Mouse (Mus musculus) right cerebral cortex, postnatal 36 days (tissue): ENCODE measurements around the gene Cadm3.

Experiments
- DNase-seq, 2 experiments: peaks; one replicate each; pipeline ENCODE4 v3.0.0; 2022; ENCODE audit warnings: low spot score in 2 of 2, mixed read lengths in 1 of 2

Gene Cadm3

DNA sequence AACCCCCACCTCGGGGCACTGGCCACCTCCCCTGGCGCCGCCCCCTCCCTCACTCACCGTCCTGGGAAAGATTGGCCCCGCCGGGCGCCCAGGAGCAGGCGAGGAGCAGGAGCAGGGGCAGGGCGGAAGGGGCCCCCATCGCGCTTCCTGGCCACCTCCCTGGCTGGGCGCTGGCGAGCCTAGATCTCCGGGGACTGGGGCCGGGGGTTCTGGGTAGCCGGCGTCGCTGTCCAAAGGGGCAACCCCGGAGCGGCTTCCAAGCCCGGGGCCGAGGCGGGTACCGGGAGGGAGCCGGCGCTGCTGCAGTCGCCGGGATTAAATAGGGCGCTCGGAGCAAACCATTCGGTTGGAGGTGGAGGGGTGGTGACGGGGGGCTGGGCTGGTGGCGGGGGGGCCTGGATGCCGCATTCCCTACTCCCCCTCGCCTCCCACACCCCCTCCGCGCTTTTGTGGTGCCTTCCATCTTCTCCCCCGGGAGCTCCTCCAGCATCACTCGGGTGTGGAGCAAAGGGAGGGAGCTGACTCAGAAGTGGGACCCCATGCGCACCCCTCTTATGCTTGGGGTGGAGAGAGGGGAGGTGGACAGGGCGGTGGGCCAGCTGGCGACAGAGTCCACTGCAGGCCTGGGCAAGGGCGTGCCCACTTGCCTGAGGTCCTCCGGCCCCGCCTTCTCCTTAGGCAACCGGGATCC, at the start of gene Cadm3:
TSS of gene Cadm3 (minus strand) at position 340 of the 691 bp plus-strand sequence.
- DNase-seq = peak; percentile 60 to 69

DNA sequence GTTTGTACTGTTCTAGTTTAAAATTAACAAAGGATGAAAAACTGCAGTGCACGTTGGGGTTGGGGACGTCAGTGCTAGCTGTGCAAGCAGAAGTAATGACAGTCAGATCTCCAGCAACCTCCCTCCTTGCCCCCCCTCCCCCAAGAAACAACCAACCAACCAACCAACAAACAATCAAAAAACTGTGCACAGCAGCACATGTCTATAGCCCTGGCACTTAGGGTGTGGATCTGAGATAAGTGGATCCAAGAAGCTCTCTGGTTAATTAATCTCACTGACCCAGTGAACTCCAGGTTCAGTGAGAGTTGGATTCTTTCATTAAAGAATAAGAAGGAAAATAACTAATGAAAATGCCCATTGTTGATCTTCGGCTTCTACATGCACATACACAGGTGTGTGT, 47.1 kb upstream of the Cadm3 start:
- no peak for DNase-seq

DNA sequence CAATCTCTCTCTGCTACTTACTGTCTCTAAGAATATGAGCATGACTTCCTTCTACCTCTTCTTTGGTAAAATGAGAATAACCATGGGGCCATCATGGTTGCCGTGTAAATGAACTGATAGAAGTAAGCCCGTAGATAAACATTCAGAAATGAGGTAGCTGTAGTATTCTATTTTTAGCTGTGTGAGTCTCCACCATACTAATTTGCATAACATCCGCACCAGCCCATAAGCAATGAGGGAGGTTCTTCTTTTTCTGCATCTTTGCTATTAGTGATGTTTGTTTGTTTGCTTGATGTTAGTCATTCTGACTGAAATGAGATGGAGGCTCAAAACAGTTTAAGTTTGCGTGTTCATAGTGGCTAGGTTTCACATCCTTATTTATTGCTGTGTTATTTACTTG, 44.4 kb upstream of the Cadm3 start:
- DNase-seq = no peak

DNA sequence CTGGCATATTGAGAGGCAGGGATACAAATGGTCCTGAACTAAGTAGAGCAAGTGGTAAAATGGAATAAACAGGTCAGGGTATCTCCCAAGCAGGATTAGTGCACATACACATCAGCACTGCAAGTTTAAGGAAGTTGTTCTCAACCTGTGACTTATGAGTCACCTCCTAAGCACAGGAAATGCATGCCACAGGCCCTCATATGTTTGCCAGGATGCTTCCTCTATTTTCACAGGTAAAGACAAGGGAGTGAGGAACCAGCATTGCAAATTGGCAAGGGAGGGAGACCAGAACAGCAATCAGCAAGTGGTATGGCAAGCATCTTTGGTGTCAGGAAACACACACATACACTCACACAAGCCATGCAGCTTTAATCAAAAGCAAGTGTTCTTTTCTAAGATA, 41.6 kb upstream of the Cadm3 start:
- DNase-seq = no peak

DNA sequence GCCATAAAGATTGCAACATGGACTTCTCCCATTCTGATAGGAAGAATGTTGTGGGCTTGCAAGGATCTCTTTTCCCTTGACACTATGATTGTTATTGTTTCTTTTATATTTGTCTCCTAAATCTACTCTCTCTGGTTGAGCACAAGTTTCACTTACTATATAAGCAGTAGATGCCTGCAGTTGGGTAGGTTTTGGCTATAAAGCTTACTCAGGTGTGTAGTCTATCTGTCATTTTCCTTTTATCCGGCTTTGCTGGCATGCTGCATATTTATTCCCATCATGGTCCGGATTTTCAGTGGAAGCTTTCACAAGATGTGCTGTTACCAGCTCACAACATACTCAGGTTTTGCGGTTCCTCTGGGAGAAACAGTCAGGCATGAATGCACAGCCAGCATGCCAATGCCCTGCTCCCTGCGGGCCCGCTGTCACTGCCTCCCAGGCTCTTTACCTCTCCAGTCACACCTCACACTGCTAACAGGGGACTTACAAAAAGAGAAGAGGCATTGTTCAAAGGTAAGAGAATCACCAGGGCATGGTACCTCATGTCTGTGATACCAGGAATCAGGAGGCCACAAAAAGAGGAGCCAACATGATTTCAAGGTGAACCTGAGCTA, 37.3 kb upstream of the Cadm3 start:
- DNase-seq = no peak

DNA sequence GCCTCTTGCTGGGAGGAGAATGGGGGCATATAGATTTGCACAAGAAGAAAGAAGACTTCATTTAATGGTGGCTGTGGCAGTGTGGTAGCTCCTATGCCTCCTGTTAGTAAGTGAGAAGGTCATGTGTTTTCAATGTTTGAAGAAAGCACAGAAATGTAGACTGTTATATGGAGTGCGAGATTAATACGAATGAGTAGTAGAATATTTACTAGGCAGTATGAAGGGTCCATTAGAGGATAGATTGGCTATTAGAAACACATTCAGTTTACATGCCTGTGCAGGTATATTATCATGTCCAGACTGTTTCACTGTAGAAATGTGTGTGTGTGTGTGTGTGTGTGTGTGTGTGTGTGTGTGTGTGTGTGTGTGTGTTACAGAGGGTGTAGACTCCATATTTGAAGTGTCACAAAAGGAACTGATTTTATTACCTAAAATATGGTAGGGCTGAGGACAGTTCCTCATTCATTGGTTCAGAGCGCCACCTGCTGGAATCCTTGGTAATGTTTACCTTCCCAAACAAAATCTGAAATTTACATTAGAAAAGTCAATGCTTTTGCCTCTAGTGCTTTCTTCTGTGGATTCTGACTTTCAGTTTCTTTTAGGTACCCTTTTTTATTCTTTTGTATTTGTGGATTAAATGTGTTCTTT, 31.0 kb upstream of the Cadm3 start:
- peak; percentile 16 to 32 for DNase-seq

DNA sequence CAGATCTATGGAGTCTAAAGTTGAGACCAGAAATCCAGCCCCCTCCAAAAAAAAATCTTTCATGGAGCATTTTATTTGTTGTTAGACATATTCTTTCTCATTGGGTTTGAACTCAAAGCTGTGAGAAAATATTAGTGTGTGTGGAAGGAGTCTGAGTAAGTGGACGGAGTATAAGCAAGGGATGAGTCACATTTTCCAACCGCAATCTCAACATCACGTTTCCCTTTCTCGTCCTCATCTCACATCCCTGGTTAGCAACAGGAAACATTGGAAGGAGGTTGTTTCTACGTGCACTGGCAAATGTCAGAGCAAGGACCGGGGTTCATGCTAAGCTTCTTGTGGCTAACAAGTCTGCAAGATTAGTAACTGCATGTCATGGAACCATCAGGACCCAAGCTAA, 24.3 kb upstream of the Cadm3 start:
- DNase-seq = no peak

DNA sequence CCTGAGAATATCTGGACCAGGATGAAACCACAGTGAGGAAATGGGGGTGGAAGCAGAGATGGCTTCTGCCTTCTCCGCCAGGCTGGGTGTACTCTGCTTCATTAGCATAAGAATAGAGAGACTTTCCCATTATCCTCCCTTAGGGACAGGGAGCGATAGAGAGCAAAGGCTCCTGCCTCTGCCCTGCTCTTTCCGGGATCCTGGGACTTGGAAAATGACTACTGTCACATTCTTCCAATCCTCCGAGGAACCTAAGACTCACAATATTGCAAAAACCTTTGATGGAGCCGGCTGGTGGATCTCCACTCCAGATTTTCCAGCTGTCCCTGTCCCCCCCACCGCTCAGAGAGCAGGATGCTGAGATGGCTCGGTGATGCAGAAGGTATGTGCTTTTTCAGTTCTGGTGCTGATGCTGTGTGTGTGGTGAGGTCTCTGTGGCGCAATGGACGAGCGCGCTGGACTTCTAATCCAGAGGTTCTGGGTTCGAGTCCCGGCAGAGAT, 22.5 kb upstream of the Cadm3 start:
- peak; percentile 93 to 94 for DNase-seq

DNA sequence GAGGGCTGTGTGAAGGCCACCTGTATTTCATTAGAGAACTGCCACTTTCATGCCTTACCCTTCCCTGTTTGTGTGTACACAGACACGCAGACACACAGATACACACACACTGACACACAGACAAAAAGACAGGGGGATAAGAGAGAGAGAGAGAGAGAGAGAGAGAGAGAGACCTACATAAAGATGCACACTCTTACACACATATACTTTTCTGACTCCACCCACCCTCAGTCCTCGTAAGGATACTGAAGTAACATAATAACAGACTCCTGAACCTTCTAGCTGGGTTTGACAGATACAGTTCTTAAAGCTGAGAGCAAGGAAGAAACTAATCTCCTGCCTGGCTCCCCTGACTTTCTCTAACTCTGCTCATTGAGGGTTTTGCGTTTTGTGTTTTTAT, 21.9 kb upstream of the Cadm3 start:
- DNase-seq = no peak

DNA sequence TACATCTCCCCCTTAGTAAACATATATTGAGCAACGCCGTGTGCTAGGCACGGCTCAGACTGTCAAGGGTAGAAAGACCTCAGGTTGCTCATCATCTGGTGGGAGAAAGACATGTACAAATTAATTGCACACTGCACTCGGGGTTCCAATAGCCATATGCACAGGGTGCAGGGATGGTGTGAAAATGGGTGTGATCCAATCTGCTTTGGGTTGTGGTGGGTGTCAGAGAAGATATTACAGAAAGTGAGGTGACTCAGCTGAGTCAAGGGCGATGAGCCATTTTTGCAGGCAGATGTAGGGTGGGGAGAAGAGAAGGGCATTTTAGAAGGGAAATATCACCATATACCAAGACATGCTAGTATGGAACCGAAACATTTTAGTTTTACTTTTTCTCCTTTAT, 13.9 kb upstream of the Cadm3 start:
- DNase-seq = no peak

DNA sequence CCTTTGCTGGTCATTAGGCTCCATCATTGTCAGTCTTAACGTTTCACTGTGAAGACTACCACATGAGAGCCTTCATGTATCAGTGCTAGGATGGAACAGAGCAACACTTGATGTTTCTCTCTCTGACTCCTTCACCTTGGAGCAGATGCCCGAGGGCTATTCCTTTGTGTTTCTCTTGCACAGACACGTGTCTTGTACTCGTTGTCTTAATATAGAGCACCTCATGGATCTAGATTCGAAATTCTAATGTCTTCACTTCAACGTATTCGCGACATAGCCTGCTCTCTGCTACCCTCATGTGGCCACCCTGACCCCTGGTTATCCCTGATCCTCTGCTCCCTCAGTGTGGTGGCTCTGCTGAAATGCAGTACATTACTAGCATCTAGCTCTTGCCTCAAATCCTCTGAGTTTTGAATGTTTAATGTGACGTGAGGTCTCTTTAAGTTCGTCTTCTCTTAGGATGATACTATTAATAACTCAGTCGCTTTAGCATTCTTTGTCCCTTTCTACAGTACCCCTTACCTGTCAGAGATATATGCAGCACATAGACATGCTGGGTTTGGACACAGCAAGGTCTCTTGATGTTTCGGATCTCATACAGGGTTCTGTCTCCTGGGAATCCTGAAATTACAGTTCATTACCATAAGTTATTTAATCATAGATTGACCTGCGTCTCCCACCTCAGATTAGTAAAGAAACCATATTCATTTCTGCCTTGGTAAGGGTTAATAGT, 10.1 kb upstream of the Cadm3 start:
- peak; percentile 63 to 66 for DNase-seq

DNA sequence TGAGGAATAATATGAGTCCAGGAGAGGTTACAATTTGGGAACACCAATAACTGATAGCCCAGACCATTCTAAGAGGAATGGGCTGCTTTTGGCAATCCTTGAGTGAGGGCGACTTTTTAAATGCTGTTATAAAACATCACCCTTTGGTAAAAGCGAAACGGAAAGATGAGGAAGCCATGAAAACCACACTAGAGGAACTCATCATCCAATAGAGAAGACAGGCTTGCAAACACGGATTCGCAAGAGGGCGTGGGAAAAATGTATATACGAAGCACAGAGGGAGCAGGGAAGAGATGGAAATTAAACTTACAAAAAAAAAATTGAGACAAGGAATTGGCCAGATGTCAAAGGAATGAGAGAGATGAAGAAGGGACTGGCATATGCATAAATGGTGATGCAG, 6.5 kb upstream of the Cadm3 start:
- DNase-seq = no peak

DNA sequence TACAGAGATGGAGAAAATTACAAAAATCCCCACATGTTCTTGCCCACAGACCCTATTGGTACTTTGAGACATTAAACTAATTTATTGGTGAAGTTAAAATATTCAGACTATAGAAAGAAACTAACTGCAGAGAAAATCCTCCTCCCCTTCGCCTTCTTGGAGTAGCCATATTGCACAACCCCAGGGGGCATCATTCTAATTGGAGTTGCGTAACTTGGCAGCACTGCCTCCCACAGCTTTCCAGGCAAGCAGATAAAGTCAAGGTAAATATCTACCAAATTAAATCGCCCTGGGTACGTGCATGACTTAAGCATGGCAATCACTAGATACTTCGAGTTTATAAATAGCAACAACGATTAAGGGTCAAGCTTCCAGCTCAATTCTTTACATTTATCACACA, 4.1 kb upstream of the Cadm3 start:
- no peak for DNase-seq

DNA sequence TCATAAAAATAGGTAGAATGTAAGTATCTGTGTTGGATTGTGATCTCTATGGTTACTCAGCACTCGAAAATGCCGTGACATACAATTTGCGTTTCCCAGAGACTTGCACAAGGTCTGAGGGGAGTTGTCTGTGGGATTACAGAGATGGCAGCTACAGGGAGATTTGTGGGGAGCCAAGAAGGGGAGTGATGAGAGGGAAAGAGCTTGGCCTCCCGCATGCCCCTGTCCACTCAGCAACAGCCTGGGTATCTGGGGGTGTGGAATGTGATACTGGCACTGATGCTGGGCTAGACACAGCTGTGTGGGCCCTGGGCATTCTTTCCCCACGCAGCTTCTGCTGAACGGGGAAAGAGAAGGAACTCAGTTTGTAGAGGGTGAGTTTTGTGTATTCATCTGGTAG, 3.0 kb upstream of the Cadm3 start:
- DNase-seq = no peak

DNA sequence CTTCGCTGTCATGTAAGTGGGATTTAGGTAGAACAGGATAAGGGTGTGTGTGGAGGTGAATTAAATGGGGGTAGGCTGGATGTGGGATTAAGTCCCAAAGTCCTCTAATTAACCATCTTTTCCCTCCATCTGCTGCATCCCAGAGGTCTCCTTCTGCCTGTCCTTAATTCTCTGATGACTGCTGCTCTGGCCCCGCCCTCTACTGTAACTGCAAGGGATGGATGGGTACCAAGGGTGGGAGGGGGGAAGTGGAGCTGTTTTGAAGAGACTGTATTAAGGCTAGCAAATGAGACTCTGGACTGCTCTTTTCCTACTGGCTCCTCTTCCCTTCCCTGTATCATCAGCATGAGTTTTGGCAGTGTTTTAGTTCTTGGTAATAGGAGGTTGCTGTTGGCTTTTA, 2.1 kb upstream of the Cadm3 start:
- no peak for DNase-seq

DNA sequence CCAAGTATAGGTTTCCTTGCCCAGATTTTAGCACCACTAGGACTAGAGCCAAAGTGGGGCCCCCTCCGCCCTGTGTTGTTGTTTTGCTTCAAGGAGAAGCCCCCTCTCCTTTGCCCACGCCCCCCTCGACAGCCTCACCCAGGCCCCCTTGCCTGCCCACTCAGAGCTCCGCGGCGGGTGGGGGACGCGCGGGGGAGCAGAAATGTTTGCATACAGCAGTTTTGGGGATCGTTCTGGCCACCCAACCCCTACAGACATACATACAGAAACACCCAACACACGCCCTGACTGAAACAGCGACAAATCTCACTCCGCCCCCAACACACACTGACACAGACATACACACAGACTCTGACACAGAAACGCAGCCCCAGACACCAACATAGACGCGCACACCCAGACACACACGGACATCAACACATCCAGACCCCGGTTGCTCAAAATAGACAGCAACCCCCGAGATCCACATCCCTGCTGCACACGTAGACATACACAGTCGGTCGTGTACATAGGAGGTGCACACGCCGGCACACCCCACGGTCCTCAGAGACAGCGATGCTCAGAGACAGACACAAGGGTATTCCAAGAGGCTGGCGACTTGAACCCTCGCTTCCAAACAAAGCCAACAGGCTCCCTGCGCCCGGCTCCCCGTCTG, 667 bp downstream of the Cadm3 start:
- peak; percentile 67 to 71 for DNase-seq

DNA sequence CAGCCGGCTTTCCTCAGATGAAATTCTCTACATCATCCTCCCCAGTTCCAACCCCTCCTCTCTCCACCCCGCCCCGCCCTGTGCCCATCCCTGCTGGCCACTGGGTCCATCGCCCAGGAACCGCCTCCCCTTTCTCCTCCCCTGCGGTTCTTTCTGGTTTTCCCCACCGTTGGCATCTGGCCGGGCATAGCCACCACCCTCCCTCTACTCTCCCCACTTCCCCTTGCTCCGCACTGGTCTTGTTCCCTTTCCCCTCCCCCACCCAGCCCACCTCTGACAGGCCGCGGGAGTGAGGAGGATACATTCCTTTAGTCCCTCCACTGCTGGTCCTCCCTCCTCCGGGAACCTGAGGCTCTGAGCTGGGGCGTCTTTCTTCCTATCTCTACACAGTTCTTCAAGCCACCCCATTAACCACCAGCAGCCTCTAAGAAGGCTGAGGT, 1.5 kb downstream of the Cadm3 start:
- no peak for DNase-seq

DNA sequence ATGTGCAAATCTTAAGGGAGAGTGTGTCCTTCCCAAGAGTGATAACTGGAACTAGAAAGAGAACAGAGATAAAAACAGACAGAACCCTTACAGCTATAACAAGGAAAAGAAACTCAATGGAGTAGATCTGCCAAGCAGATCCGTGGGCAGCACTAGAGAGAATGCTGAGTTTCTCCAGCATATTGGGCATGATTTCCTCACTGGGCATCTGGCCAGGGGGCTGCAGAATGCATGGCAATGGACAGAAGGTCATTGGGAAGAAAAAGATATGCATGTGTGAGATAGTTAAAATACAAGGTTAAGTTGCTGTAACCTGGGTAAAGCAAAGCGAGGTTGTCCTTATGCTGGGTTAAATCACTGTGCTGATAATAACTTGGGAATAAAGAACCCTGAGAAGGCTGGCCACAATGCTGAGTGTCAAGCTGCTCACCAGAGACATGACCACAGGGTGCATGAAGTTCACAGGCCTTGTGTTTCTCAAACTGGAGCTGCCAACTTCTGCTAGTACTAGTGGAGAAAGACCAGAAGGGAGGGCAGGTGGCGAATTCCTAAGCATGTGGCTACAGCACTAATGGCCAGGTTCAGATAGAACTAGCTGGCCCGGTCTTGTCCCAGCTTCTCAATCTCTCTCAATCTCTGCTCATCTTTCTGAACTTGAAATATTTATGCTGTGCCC, 3.2 kb downstream of the Cadm3 start:
- DNase-seq = no peak

DNA sequence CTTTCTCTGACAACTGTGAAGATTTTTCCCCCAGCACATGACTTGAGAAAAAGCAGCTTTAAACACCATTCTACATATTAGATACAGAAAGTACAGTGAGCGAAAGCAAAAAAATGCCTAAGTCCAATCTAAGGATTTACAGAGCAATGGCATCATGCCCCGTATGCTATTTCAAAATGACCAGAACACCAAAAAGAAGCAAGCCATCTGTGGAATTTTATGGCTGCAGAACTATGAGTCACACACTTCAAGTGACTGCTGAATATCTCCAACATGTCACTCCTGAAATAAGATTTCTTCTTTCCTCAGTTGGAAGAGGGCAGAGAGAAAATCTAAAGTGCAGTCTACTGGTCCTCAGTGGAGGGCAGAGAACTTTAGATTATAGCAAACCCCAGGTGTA, 4.1 kb downstream of the Cadm3 start:
- DNase-seq = no peak

DNA sequence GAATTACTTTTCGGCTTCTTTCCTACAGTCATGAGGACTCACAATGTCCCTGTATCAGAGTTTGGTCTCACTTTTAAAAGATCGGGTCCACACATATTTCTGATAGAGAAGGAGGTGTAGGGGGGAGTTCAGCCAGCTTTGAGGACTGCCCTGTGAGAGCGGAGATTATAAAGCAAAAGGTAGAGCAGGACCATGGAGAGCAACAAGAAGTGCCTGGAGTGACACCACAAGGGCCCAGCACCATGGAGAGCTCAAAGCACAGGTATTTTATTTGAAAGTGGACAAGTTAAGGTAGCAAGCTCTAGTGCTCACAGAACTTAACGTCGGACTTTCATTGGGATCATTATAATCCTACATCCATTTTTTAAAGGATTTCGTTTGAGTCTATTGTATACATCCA, 5.8 kb downstream of the Cadm3 start:
- no peak for DNase-seq

DNA sequence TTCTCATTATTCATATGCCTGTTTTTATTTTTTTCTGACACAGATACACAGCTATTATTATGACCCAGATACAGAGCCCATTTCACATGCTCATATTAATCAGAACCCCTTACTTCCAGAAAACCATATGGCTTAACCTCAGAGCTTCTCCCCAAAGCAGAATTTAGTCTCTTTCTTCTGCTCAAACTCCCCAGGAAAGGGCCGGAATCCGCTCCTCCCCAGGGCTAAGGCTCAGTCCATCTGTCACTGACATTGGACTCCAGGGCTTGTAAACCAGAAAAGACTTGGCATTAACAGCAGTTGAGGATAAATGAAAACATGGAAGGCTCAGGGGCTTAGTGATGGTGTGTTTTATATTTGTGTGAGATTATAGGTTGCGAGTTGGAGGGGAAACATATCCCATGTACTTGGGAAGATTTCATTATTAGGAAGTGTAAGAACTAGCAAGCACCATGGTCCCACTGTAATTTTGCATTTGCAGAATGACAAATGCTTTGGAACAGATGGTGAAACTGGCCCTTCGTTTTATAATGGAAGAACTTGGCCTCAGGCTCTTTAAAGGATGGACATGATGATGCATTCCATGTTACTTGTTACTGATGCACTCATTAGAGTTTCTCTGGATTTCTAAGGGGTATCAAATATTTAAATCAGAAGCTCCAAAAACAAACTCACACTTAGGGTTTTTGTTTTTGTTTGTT, 7.8 kb downstream of the Cadm3 start:
- no peak for DNase-seq
